Mouse (Mus musculus): Measurements from ENCODE around the gene Cnfn. TPM values are rescaled to one million over a fixed set of nuclear protein-coding genes. Genes with fewer than 3 reads are reported as not detected.
"Not testable (repeated sequence)": the region's sequence is repeated elsewhere in the genome, so short reads cannot be mapped to it uniquely, and the experiment has no call there.

Gene Cnfn
- polyA plus RNA-seq, 1 experiment from 2014 or later, result not detected

GRCm38 (mm10) chr7:25365937-25366625, 3.4 kb downstream of the Cnfn start:
- ATAC-seq (no peak), DNase-seq (ENCODE audit: low read depth, low spot score) (no peak)
- no peak for TF ChIP-seq CTCF (IDR thresholded peaks at IDR 0.05)
- H3K27me3 ChIP-seq, result no peaks in the 10 kb centered on the region
- ChIA-PET CTCF (interaction anchor here (0.7 to 1.8 kb wide), 5 partner anchors 13 to 43 kb away, joined by 3 to 4 read pairs (median 4); no protein-coding TSS in a partner anchor), POLR2A (interaction anchor here (1.1 kb wide), 1 partner anchor 32 kb away, joined by 4 read pairs; no protein-coding TSS in a partner anchor)
- in situ Hi-C loops (cut with MboI; ENCODE audit: low pct_unique_long_range_greater_than_20kb), result no loop called here

GRCm38 (mm10) chr7:25363632-25364031, 5.9 kb downstream of the Cnfn start:
- no peak for TF ChIP-seq CTCF (IDR thresholded peaks at IDR 0.05)
- no peaks in the 10 kb centered on the region for H3K27me3 ChIP-seq
- ChIA-PET POLR2A (interaction anchor here (0.5 kb wide), 1 partner anchor 38 kb away, joined by 3 read pairs; no protein-coding TSS in a partner anchor), CTCF (no interaction called here)
- ATAC-seq (no peak), DNase-seq (ENCODE audit: low read depth, low spot score) (no peak)
- in situ Hi-C loops (cut with MboI; ENCODE audit: low pct_unique_long_range_greater_than_20kb), result no loop called here

GRCm38 (mm10) chr7:25363151-25363550, 6.4 kb downstream of the Cnfn start:
- in situ Hi-C loops (cut with MboI; ENCODE audit: low pct_unique_long_range_greater_than_20kb), result no loop called here
- ChIA-PET POLR2A (no interaction called here), CTCF (no interaction called here)
- DNase-seq (ENCODE audit: low read depth, low spot score) (no peak), ATAC-seq (no peak)
- TF ChIP-seq CTCF (IDR thresholded peaks at IDR 0.05), result no peak
- no peaks in the 10 kb centered on the region for H3K27me3 ChIP-seq

GRCm38 (mm10) chr7:25358721-25359206, 10.8 kb downstream of the Cnfn start:
- DNase-seq (ENCODE audit: low read depth, low spot score) (no peak), ATAC-seq (no peak)
- in situ Hi-C loops (cut with MboI; ENCODE audit: low pct_unique_long_range_greater_than_20kb), result no loop called here
- TF ChIP-seq CTCF (IDR thresholded peaks at IDR 0.05), result no peak
- no peaks in the 10 kb centered on the region for H3K27me3 ChIP-seq
- ChIA-PET CTCF (interaction anchor here (1.2 kb wide), 1 partner anchor 11 kb away, joined by 3 read pairs; no protein-coding TSS in a partner anchor), POLR2A (no interaction called here)

GRCm38 (mm10) chr7:25348861-25349260, 20.7 kb downstream of the Cnfn start:
- ChIA-PET CTCF (interaction anchor here (2.7 kb wide), 1 partner anchor 14 kb away, joined by 11 read pairs; no protein-coding TSS in a partner anchor), POLR2A (interaction anchor here (1.4 to 1.6 kb wide), 2 partner anchors 18 to 20 kb away, joined by 3 read pairs; no protein-coding TSS in a partner anchor)
- H3K27me3 ChIP-seq, result no peaks in the 10 kb centered on the region
- DNase-seq (ENCODE audit: low read depth, low spot score) (no peak), ATAC-seq (no peak)
- in situ Hi-C loops (cut with MboI; ENCODE audit: low pct_unique_long_range_greater_than_20kb), result no loop called here
- no peak for TF ChIP-seq CTCF (IDR thresholded peaks at IDR 0.05)

GRCm38 (mm10) chr7:25341000-25341784, 28.3 kb downstream of the Cnfn start:
- DNase-seq (ENCODE audit: low read depth, low spot score), result no peak
- no peaks in the 10 kb centered on the region for H3K27me3 ChIP-seq
- CTCF ChIA-PET, result no interaction called here
- no peak for TF ChIP-seq CTCF (IDR thresholded peaks at IDR 0.05)
- in situ Hi-C loops (cut with MboI; ENCODE audit: low pct_unique_long_range_greater_than_20kb), result no loop called here
- POLR2A ChIA-PET, result no interaction called here
- ATAC-seq, result no peak

- in situ Hi-C loops (cut with MboI; ENCODE audit: low pct_unique_long_range_greater_than_20kb), result no loop called here
- ATAC-seq (no peak), DNase-seq (ENCODE audit: low read depth, low spot score) (no peak)
- H3K27me3 ChIP-seq, result no peaks in the 10 kb centered on the region
- CTCF ChIA-PET, result interaction anchor here (1.4 kb wide), 1 partner anchor 8 kb away, joined by 4 read pairs; no protein-coding TSS in a partner anchor
- TF ChIP-seq CTCF (IDR thresholded peaks at IDR 0.05), result no peak
- POLR2A ChIA-PET, result no interaction called here
These were observed 30.2 kb downstream of the Cnfn start for GRCm38 (mm10) chr7:25339329-25339728.

- no peak for TF ChIP-seq CTCF (IDR thresholded peaks at IDR 0.05)
- in situ Hi-C loops (cut with MboI; ENCODE audit: low pct_unique_long_range_greater_than_20kb), result no loop called here
- POLR2A ChIA-PET, result interaction anchor here (1.3 kb wide), 1 partner anchor 32 kb away, joined by 4 read pairs; no protein-coding TSS in a partner anchor
- ATAC-seq (no peak), DNase-seq (ENCODE audit: low read depth, low spot score) (no peak)
- CTCF ChIA-PET, result interaction anchor here (0.8 to 3.2 kb wide), 8 partner anchors 10 to 52 kb away, joined by 3 to 11 read pairs (median 3); partner anchors contain the start of gene Pafah1b3
- no peaks in the 10 kb centered on the region for H3K27me3 ChIP-seq
These were observed 35.1 kb downstream of the Cnfn start for GRCm38 (mm10) chr7:25334472-25334871.

GRCm38 (mm10) chr7:25333596-25334307, 35.8 kb downstream of the Cnfn start:
- in situ Hi-C loops (cut with MboI; ENCODE audit: low pct_unique_long_range_greater_than_20kb), result no loop called here
- no peaks in the 10 kb centered on the region for H3K27me3 ChIP-seq
- POLR2A ChIA-PET, result interaction anchor here (1.3 kb wide), 1 partner anchor 33 kb away, joined by 4 read pairs; no protein-coding TSS in a partner anchor
- peak; percentile 52 for ATAC-seq
- no peak for TF ChIP-seq CTCF (IDR thresholded peaks at IDR 0.05)
- CTCF ChIA-PET, result interaction anchor here (0.7 to 3.2 kb wide), 15 partner anchors 10 to 95 kb away, joined by 3 to 11 read pairs (median 4); partner anchors contain the start of gene Pafah1b3
- peak; percentile 15 for DNase-seq (ENCODE audit: low read depth, low spot score)

GRCm38 (mm10) chr7:25326233-25326632, 43.3 kb downstream of the Cnfn start:
- in situ Hi-C loops (cut with MboI; ENCODE audit: low pct_unique_long_range_greater_than_20kb), result no loop called here
- H3K27me3 ChIP-seq, result no peaks in the 10 kb centered on the region
- ChIA-PET CTCF (no interaction called here), POLR2A (interaction anchor here (0.6 to 0.7 kb wide), 2 partner anchors 9 to 38 kb away, joined by 3 to 5 read pairs; no protein-coding TSS in a partner anchor)
- ATAC-seq (no peak), DNase-seq (ENCODE audit: low read depth, low spot score) (no peak)
- TF ChIP-seq CTCF (IDR thresholded peaks at IDR 0.05), result no peak

GRCm38 (mm10) chr7:25325431-25325830, 44.1 kb downstream of the Cnfn start:
- CTCF ChIA-PET; in situ Hi-C loops (cut with MboI; ENCODE audit: low pct_unique_long_range_greater_than_20kb); ATAC-seq; DNase-seq (ENCODE audit: low read depth, low spot score); H3K27me3 ChIP-seq: not testable (repeated sequence)
- POLR2A ChIA-PET, result interaction anchor here (0.7 kb wide), 1 partner anchor 8 kb away, joined by 5 read pairs; no protein-coding TSS in a partner anchor

Measured in Patski (cell line).